Mouse (Mus musculus) heart, postnatal 0 days (tissue): ENCODE data around the gene Jade3.

Source experiments
- CTCF ChIP-seq: IDR thresholded peaks from 2 replicates; pipeline ENCODE4 v1.5.1; 2016; ENCODE audit warnings: antibody characterized with exemption, control low read depth, low read depth
- EP300 ChIP-seq: IDR thresholded peaks from 2 replicates; pipeline ENCODE4 v1.6.1; 2016; ENCODE audit warnings: antibody characterized with exemption, low read depth

DNA sequence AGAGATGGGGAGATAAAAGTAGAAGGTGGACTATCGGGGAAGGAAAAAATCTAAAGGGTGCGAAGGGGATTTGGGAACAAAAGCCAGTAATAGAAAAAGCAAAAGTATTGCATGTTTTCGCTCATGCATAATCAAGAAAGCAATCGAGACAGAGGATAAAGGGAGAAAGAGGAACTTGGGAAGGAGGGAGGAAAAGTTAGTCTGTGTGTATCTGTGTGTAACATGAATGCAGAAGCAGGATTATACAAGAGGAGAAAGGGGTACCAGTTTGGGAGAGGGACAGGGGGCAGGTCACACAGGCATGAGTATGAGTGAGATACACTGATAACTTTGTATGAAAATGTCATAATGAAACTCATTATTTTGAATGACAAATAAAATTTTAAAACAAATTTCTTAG is 14.1 kb upstream of the Jade3 start:
- TF ChIP-seq CTCF = no peak
- no peak for TF ChIP-seq EP300
